Mouse (Mus musculus): ENCODE measurements around the gene Gjb5. TPM values are rescaled to one million over a fixed set of nuclear protein-coding genes. Genes with fewer than 3 reads are reported as not detected.

Gjb5 gene
- polyA plus RNA-seq, 1 experiment from 2014 or later = 0.38 TPM

GRCm38 (mm10) chr4:127306915-127307314, 51.1 kb downstream of the Gjb5 start:
- no peak overlapping the region for H3K4me3 ChIP-seq (ENCODE audit: control insufficient read depth in 1 of 2, insufficient read depth in 1 of 2, low read depth in 1 of 2, low read length in 2 of 2)
- peaks cover 2% of the 10 kb centered on the region; the same call in 1 of the 2 replicates for H3K27me3 ChIP-seq (ENCODE audit: control insufficient read depth, insufficient read depth, low read length)
- no peaks in the 10 kb centered on the region; a peak in 1 of 4 replicates for H3K4me1 ChIP-seq (ENCODE audit: control insufficient read depth in 2 of 2, insufficient read depth in 2 of 2, low read length in 2 of 2)
- no peak overlapping the region for H3K27ac ChIP-seq (replicated peaks in 1 of 2; ENCODE audit: control insufficient read depth in 1 of 2, insufficient read depth in 1 of 2, low read depth in 2 of 2, low read length in 2 of 2)
- H3K9me3 ChIP-seq (ENCODE audit: control insufficient read depth, low read length) = no peaks in the 10 kb centered on the region
- no peak overlapping the region for H3K9ac ChIP-seq (ENCODE audit: low read length)
- no peaks in the 10 kb centered on the region for H3K36me3 ChIP-seq (ENCODE audit: control insufficient read depth, insufficient read depth, low read length)
- no peak overlapping the region for H3K4me2 ChIP-seq (ENCODE audit: low read length)
- ATAC-seq (ENCODE audit: insufficient number of reproducible peaks, insufficient read depth, low FRiP score, low read depth) = no peak
- 48% methylated on average over 2 of the region's 2 CpGs for WGBS

Other genes starting within 250 kb of the Gjb5 start
- gene Tmem35b, start 234.5 kb downstream of the Gjb5 start, polyA plus RNA-seq (2014; fragmentation: Nextera tagmentation; extraction: Ambion mirVana) = 14.6 and 15.6 TPM in 2 replicates
- gene Dlgap3, start 189.0 kb downstream of the Gjb5 start, polyA plus RNA-seq (2014; fragmentation: Nextera tagmentation; extraction: Ambion mirVana) = 0.57 and 0.74 TPM in 2 replicates
- gene Smim12, start 114.4 kb downstream of the Gjb5 start, polyA plus RNA-seq (2014; fragmentation: Nextera tagmentation; extraction: Ambion mirVana) = 61.2 and 63.8 TPM in 2 replicates
- 41.4 and 42.2 TPM in 2 replicates for gene Gja4, start 44.1 kb downstream of the Gjb5 start, polyA plus RNA-seq (2014; fragmentation: Nextera tagmentation; extraction: Ambion mirVana)
- 0.12 TPM in 1 of 2 replicates, not detected in the other for gene Gjb3, start 27.3 kb downstream of the Gjb5 start, polyA plus RNA-seq (2014; fragmentation: Nextera tagmentation; extraction: Ambion mirVana)
- not detected in 2 replicates for gene Gjb4, start 4.1 kb downstream of the Gjb5 start, polyA plus RNA-seq (2014; fragmentation: Nextera tagmentation; extraction: Ambion mirVana)